Mouse (Mus musculus) neural tube, embryonic 14.5 days (tissue): ENCODE results near the gene Des. TPM values are rescaled to one million over a fixed set of nuclear protein-coding genes. Genes with fewer than 3 reads are reported as not detected.
A peak's percentile ranks its signal among the peaks of the same experiment; 100 is the strongest.

Experiments used
- ATAC-seq: fragments of 200-750 bp; cut with Nextera tagmentation; 2 replicates; pipeline ENCODE4 v1.8.0; 2017; ENCODE audit warnings: low read depth, mild to moderate bottlenecking, moderate TSS enrichment, moderate library complexity
- H3K27ac ChIP-seq: fragments of 300-500 bp; sonication (generic); 2 replicates; pipeline ENCODE4 v1.5.1; 2014; ENCODE audit warnings: low read depth, mild to moderate bottlenecking, control low read depth, low read length, moderate library complexity, mixed read lengths
- H3K27me3 ChIP-seq: fragments of 300-500 bp; sonication (generic); 2 replicates; pipeline ENCODE4 v1.6.1; 2014; ENCODE audit warnings: low read length; ENCODE audit not compliant: control insufficient read depth, insufficient read depth
- H3K36me3 ChIP-seq: fragments of 300-500 bp; sonication (generic); 2 replicates; pipeline ENCODE4 v1.6.1; 2014; ENCODE audit warnings: low read length, mixed read lengths; ENCODE audit not compliant: control insufficient read depth, insufficient read depth
- H3K4me1 ChIP-seq: fragments of 300-500 bp; sonication (generic); 2 replicates; pipeline ENCODE4 v1.6.1; 2014; ENCODE audit warnings: low read length; ENCODE audit not compliant: control insufficient read depth, insufficient read depth
- H3K4me2 ChIP-seq: fragments of 300-500 bp; sonication (generic); 2 replicates; pipeline ENCODE4 v1.6.1; 2014; ENCODE audit warnings: mild to moderate bottlenecking, low read depth, low read length, control low read depth
- H3K4me3 ChIP-seq: fragments of 300-500 bp; sonication (generic); 2 replicates; pipeline ENCODE4 v1.5.1; 2014; ENCODE audit warnings: low read depth, low read length, control low read depth, mixed read lengths
- H3K9ac ChIP-seq: fragments of 300-500 bp; sonication (generic); replicated peaks from 2 replicates; pipeline ENCODE4 v1.6.1; 2014; ENCODE audit warnings: low read depth, mild to moderate bottlenecking, control low read depth, low read length, mixed read lengths
- H3K9me3 ChIP-seq: fragments of 300-500 bp; sonication (generic); 2 replicates; pipeline ENCODE4 v1.6.1; 2016; ENCODE audit warnings: low read length; ENCODE audit not compliant: control insufficient read depth
- WGBS: fragments of 180-500 bp; shearing (Covaris S2); extraction: QIAGEN DNeasy Blood & Tissue Kit; methylation state at CpG from one replicate; pipeline ENCODE4 v1.1.7; 2014; 5-methylcytosine and 5-hydroxymethylcytosine counted together
- polyA plus RNA-seq: library from polyadenylated mRNA; unstranded; fragments of >200 nt; fragmentation: Nextera tagmentation; extraction: Ambion mirVana; gene quantifications from 2 replicates; pipeline ENCODE4 v1.2.1, GENCODE M21; 2014

Gene Des
- polyA plus RNA-seq: 1.1 TPM in 2 replicates

- Histone ChIP-seq H3K9me3 (no peaks in the 10 kb centered on the region), H3K4me2 (peak within 1 kb of the TSS; percentile 44), H3K9ac (no peak within 1 kb of the TSS), H3K4me1 (peaks cover 7% of the 10 kb centered on the region; the same call in 1 of the 2 replicates), H3K27me3 (peaks cover 16% of the 10 kb centered on the region), H3K36me3 (no peaks in the 10 kb centered on the region), H3K4me3 (peak within 1 kb of the TSS; percentile 18), H3K27ac (no peak within 1 kb of the TSS)
- 0 out of 2 replicates have a peak, but pooled peaks have one; percentile 42 for ATAC-seq
- 1% methylated on average over 78 of the region's 80 CpGs for WGBS
These were observed at the start of gene Des for GRCm38 (mm10) chr1:75360112-75361031. Des (plus strand) TSS chr1:75360329.

DNA sequence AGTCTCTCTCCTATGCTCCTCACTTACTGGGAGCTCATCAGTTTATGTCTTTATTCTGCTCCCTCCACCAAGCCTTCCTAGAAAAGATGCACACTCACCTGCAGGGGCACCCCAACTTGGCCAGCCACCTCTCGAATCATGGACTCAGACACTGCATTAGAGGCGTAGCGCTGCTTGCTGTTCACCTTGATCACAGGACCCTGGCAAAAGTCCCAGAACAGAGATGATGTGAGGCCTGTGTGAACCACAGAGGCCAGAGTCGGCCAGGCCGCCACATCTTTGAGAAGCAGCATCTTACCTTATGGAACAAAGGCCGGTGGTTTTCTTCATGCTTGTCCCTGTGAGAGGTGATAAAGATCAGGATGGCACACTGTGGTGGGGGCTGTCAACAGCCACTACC lies 48.4 kb upstream of the Des start:
- Histone ChIP-seq H3K4me1 (peaks cover 8% of the 10 kb centered on the region; the same call in 1 of the 2 replicates), H3K36me3 (peaks cover 53% of the 10 kb centered on the region), H3K9me3 (no peaks in the 10 kb centered on the region), H3K27ac (no peak overlapping the region), H3K4me3 (no peak overlapping the region), H3K27me3 (no peaks in the 10 kb centered on the region), H3K4me2 (no peak overlapping the region), H3K9ac (no peak overlapping the region)
- no peak for ATAC-seq
- WGBS: 98% methylated on average over 6 of the region's 6 CpGs

GRCm38 (mm10) chr1:75315011-75315410 lies 45.1 kb upstream of the Des start:
- H3K27me3 ChIP-seq: no peaks in the 10 kb centered on the region
- 90% methylated on average over 6 of the region's 6 CpGs for WGBS

DNA sequence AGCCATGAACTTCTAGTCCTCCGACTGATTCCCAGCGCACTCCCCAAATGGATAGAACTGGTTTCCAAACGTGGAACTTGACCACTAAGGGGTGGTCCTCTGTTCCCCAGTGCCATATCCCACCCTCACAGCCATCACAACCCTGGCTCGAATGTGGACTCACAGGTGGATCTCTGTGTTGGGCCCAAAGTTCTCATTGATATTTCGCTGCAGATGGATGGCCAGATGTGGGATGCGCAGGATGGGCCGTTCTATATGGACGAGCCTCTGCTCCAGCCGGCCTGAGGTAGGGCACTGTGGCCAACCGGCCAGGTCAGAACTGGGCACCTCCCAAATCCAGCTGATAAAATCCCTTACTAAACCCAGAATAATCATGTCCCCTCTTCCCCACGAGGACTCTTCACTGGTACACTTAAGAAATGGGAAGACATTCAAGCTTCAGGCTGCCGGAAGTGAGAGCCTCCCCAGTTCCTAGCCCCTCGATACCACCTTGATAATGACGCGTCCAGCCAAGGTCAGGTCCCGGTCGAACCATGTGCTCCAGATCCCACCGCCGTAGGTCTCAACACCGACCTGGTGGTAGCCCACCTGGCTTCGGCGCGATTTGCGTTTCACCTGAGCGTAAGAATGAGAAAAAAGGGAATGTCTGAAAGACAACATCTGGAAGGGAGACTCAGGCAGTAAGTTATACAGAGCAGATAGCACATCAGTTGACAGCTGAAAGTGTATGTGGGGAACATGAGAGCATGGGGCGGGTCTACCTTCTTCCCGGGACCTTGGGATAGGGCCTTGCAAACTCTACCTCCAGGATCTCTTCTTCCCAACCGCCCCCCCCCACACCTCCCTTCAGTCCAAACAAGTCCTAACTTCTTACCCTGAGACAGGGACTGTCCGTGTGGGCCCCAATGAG lies 44.4 kb upstream of the Des start:
- no peak for ATAC-seq
- WGBS: 89% methylated on average over 29 of the region's 29 CpGs
- H3K4me1 ChIP-seq: peaks cover 8% of the 10 kb centered on the region; the same call in 1 of the 2 replicates
- H3K27ac ChIP-seq: no peak overlapping the region
- no peaks in the 10 kb centered on the region for H3K9me3 ChIP-seq
- H3K9ac ChIP-seq: peak overlapping the region; percentile 68
- H3K4me2 ChIP-seq: peak overlapping the region; percentile 74
- no peaks in the 10 kb centered on the region for H3K27me3 ChIP-seq
- peak overlapping the region; percentile 72 for H3K4me3 ChIP-seq
- peaks cover 35% of the 10 kb centered on the region for H3K36me3 ChIP-seq

More at GRCm38 (mm10) chr1:75315011-75315410, 45.1 kb upstream of the Des start:
- no peak overlapping the region for H3K27ac ChIP-seq
- H3K36me3 ChIP-seq: peaks cover 38% of the 10 kb centered on the region
- H3K4me3 ChIP-seq: no peak overlapping the region
- H3K9ac ChIP-seq: no peak overlapping the region
- ATAC-seq: no peak
- H3K4me2 ChIP-seq: no peak overlapping the region
- H3K4me1 ChIP-seq: peaks cover 8% of the 10 kb centered on the region; the same call in 1 of the 2 replicates
- no peaks in the 10 kb centered on the region for H3K9me3 ChIP-seq

- H3K4me1 ChIP-seq: peaks cover 8% of the 10 kb centered on the region; the same call in 1 of the 2 replicates
- ATAC-seq: peak; percentile 35
- peak overlapping the region; percentile 72 for H3K4me3 ChIP-seq
- H3K36me3 ChIP-seq: peaks cover 26% of the 10 kb centered on the region
- peak overlapping the region; percentile 68 for H3K9ac ChIP-seq
- no peaks in the 10 kb centered on the region for H3K9me3 ChIP-seq
- 0% methylated on average over 20 of the region's 20 CpGs for WGBS
- H3K4me2 ChIP-seq: peak overlapping the region; percentile 74
- peak overlapping the region; percentile 87 for H3K27ac ChIP-seq
- H3K27me3 ChIP-seq: no peaks in the 10 kb centered on the region
These were observed 43.3 kb upstream of the Des start for GRCm38 (mm10) chr1:75316861-75317240.

DNA sequence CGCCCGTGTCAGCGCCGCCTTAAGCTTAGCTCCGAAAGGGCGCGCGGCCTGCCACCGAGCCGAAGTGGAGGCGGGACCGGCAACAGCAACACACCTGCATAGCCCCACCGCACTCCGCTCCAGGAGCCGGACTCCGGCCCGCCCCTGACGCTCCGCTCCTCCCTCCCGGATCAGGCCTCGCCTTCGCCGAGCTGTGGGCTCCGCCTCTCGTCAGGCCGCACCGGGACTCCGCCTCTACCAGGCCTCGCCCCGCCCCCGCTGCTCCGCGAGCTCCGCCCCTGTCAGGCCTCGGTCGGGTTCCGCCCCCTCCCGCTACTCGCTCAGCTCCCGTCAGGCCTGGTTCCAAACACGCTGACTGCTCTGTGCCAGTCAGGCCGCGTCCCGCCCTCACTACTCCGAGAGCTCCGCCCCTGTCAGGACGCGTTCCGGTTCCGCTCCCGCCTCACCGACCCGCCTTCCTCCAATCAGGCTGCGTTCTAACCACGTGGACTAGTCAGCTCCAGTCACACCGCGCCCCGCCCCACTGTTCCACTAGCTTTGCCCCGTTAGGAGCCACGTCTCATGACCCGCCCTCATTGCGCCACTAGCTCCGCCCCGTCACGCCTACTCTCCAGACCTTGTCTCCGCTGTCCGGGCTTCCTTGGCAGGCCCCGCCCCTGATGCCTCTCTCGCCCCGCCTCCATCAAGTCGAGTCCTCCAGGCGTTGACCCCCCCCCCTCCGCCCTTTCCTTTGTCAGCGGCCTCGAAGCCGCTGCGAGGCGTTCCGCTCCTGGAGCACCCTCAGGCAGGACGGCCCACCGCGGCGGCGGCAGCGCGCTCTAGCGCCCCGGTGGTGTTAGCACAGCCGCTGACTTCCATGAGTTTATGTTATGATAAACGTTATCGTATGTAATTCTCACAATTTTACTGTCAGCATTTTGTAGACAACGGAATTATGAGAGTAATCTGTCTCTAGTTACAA lies 42.6 kb upstream of the Des start, which contains the start of gene Dnpep:
Dnpep (minus strand) TSS at position 750 of the 961 bp plus-strand sequence.
- H3K36me3 ChIP-seq: peaks cover 19% of the 10 kb centered on the region; the same call in 1 of the 2 replicates
- H3K27ac ChIP-seq: peak within 1 kb of the TSS; percentile 87
- peak within 1 kb of the TSS; percentile 68 for H3K9ac ChIP-seq
- H3K27me3 ChIP-seq: no peaks in the 10 kb centered on the region
- peaks cover 8% of the 10 kb centered on the region; the same call in 1 of the 2 replicates for H3K4me1 ChIP-seq
- H3K9me3 ChIP-seq: no peaks in the 10 kb centered on the region
- peak within 1 kb of the TSS; percentile 72 for H3K4me3 ChIP-seq
- peak within 1 kb of the TSS; percentile 74 for H3K4me2 ChIP-seq
- WGBS: under 1% methylated on average over 92 of the region's 92 CpGs
- peak; percentile 97 for ATAC-seq

DNA sequence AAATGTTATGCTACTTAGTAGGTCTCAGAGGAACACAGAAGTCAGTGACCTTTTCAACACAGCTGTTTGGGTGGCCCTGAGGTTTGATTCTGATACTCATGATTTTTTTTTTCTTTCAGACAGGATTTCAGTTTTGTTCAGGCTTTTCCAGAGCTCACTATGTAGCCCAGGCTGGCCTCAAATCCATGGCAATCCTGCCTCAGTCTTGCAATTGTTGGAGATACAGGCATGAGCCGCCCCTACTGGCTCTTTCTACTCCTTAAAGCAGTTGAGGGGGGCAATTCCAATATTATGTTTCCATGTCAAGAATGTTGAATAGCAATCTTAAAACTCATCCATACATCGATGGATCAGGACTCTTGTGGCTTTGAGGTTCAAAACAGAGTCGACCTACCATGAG lies 41.8 kb upstream of the Des start:
- Histone ChIP-seq H3K36me3 (peaks cover 12% of the 10 kb centered on the region; the same call in 1 of the 2 replicates), H3K4me3 (0 out of 2 replicates have a peak overlapping the region, but pooled peaks have one; percentile 16), H3K9me3 (no peaks in the 10 kb centered on the region), H3K27me3 (no peaks in the 10 kb centered on the region), H3K9ac (no peak overlapping the region; the same call in 1 of the 2 replicates), H3K4me1 (peaks cover 8% of the 10 kb centered on the region; the same call in 1 of the 2 replicates), H3K27ac (peak overlapping the region; percentile 64), H3K4me2 (peak overlapping the region; percentile 42)
- no peak for ATAC-seq
- 73% methylated on average over 3 of the region's 3 CpGs for WGBS

- Histone ChIP-seq H3K4me2 (no peak overlapping the region), H3K9ac (no peak overlapping the region), H3K27me3 (no peaks in the 10 kb centered on the region), H3K9me3 (no peaks in the 10 kb centered on the region), H3K4me3 (no peak overlapping the region), H3K36me3 (peaks cover 9% of the 10 kb centered on the region; the same call in 1 of the 2 replicates), H3K4me1 (peaks cover 8% of the 10 kb centered on the region; the same call in 1 of the 2 replicates), H3K27ac (no peak overlapping the region)
- 87% methylated on average over 4 of the region's 4 CpGs for WGBS
- ATAC-seq: no peak
These were observed 41.4 kb upstream of the Des start for GRCm38 (mm10) chr1:75318736-75319135.
